Mouse (Mus musculus) liver, adult 2 months (tissue): ENCODE measurements around the gene Adamts13.

Experiments
- CTCF ChIP-seq: fragments of 200-500 bp; IDR thresholded peaks from 2 replicates; pipeline ENCODE4 v1.5.1; 2011; ENCODE audit warnings: low read depth, low read length, control low read depth
- POLR2A ChIP-seq: fragments of 200-500 bp; IDR thresholded peaks from 2 replicates; pipeline ENCODE4 v1.6.1; 2011; ENCODE audit warnings: low read length, control low read depth; ENCODE audit not compliant: insufficient read depth; ENCODE audit errors: extremely low read depth

GRCm38 (mm10) chr2:27058751-27059150 lies 85.5 kb downstream of the Adamts13 start:
- TF ChIP-seq CTCF (no peak), POLR2A (no peak)
